Mouse (Mus musculus): ENCODE results near the gene Hk2.
"Not testable (repeated sequence)": the region's sequence is repeated elsewhere in the genome, so short reads cannot be mapped to it uniquely, and the experiment has no call there.

Gene Hk2

DNA sequence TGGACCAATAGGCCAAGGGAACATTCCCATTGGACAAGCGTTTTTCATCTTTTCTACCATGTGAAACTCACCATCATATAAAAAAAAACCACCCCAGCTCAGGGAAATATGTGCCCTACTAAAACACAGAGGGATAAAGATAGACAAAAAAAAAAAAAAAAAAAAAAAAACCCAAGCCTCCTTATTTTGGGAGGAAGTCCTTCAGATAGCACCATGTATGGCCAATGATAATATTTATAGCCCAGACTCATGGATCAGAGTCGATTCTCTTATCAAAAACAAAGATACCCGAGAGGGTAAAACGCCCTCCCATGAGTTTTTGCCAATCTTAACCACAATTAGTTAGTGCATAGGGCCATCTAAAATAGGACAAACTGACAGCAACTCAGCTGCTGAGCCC, 84.8 kb downstream of the Hk2 start:
- ATAC-seq (ENCODE audit: low TSS enrichment), result no peak

DNA sequence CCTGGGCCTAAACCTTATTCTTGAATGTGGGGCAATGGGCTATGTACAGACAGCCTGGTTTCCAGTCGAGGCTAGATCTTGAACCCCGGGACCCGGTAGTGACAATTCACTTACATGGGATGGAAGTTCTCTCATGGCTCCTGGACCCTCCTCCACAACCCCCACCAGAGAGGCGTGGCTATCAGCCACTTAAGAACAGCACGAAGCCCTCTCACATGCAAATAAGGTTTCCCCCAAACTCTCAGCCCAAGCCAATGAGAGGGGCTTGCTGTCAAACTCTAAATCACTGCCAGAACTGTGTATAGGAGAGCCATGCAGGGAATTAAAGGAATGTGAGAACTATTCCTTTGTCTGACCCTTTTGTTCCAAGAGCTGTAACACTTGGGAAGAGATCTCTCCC, 85.7 kb downstream of the Hk2 start:
- not testable (repeated sequence) for ATAC-seq (ENCODE audit: low TSS enrichment)

DNA sequence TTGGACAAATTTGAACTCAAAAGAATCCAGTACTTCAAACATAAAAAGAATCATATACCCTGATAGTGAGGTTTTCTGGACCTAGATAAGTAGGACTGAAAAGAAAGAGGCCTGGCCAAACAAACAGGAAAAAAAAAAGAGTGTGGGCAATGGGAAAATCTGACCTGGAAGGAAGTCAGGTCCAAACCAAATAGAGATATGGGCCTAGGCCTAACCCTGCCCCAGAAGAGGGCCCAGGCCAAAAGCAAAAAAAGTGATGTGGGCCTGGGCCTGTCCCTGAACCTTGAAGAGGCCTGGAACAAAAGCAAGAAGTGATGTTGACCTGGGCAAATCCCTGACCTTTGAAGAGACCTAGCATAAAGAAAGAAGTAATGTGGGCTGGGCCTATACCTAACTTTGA, 90.1 kb downstream of the Hk2 start:
- no peak for ATAC-seq (ENCODE audit: low TSS enrichment)

DNA sequence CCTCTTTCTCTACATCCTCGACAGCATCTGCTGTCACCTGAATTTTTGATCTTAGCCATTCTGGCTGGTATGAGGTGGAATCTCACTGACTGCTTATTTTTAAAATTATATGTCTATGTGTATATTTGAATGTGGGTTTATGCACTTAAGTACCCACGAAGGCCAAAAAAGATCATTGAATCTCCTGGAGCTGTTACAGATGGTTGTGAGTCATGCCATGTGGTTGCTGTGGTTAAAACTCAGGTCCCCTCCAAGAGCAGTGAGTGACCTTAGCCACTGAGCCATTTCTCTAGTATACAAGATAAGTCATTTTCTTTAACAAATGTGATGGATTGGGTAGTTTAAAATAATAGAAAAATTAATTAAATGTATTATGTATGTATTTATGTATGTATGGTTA, 95.0 kb downstream of the Hk2 start:
- not testable (repeated sequence) for ATAC-seq (ENCODE audit: low TSS enrichment)

DNA sequence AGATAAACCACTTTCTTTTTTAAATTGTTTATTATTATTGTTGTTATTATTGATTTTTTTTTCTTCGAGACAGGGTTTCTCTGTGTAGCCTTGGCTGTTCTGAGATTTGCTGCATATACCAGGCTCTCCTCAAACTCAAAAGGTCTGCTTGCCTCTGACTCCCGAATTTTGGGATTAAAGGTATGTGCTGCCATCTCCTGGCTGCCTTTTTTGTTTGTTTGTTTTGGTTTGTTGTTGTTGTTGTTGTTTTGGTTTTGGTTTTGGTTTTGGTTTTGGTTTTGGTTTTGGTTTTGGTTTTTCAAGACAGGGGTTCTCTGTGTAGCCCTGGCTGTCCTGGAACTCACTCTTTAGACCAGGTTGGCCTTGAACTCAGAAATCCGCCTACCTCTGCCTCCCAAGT, 96.6 kb downstream of the Hk2 start:
- not testable (repeated sequence) for ATAC-seq (ENCODE audit: low TSS enrichment)
